Mouse (Mus musculus): ENCODE measurements at regions not wholly inside any gene's neighbourhood (a gene's known extent, or its start where the extent isn't known, plus 50 kb on each side); places are given as distances from the start of the nearest gene placed in this dataset.

DNA sequence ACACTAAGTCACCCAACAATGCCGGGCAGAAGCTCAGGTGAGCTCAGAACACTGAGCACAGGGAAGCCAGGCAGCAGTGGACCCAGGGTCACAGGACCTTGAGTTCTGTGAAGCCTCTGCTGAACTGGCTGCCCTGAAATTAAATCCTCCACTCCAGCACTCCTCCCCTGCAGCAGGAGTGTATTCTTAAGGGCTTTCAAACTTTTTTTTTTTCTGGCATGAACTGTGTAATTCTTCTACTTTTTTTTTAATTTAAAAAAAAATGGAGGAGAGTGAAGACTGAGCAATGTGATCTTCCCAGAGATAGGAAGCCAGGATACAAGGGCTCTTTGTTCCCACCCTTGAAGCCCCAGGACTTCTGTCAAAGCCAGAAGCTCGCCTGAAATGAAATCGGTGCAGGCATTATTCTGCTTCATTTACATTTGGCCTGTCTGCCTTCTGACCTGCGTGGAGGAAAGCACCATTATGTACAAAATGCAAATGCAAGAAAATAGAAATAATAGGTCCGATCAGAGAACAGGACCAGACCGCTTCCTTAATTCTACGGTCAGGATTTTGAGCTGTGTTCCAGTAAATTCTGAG is 331.3 kb upstream of the Mki67 start:
- peaks cover 7% of the 10 kb centered on the region; the same call in 1 of the 2 replicates for H3K4me1 ChIP-seq (ENCODE audit: control insufficient read depth, insufficient read depth, low read length)
- TF ChIP-seq POLR2A (IDR thresholded peaks at IDR 0.05; ENCODE audit: borderline replicate concordance, extremely low read depth, low read depth, low read length) (no peak), CTCF (IDR thresholded peaks at IDR 0.05; ENCODE audit: insufficient read depth, low read length) (no peak)
- H3K4me3 ChIP-seq (replicated peaks; ENCODE audit: extremely low read depth, low read depth, low read length), result no peak overlapping the region
- 54% methylated on average over 7 of the region's 7 CpGs for WGBS
- DNase-seq, result no peak

GRCm38 (mm10) chr7:136048925-136049586 is 332.9 kb upstream of the Mki67 start:
- H3K4me1 ChIP-seq (ENCODE audit: control insufficient read depth, insufficient read depth, low read length), result peaks cover 7% of the 10 kb centered on the region; the same call in 1 of the 2 replicates
- WGBS, result 56% methylated on average over 8 of the region's 8 CpGs
- no peak for TF ChIP-seq POLR2A (IDR thresholded peaks at IDR 0.05; ENCODE audit: borderline replicate concordance, extremely low read depth, low read depth, low read length)
- TF ChIP-seq CTCF (IDR thresholded peaks at IDR 0.05; ENCODE audit: insufficient read depth, low read length), result no peak
- DNase-seq, result no peak
- no peak overlapping the region for H3K4me3 ChIP-seq (replicated peaks; ENCODE audit: extremely low read depth, low read depth, low read length)

GRCm38 (mm10) chr7:136049587-136049930 is 333.4 kb upstream of the Mki67 start:
- TF ChIP-seq POLR2A (IDR thresholded peaks at IDR 0.05; ENCODE audit: borderline replicate concordance, extremely low read depth, low read depth, low read length) (no peak), CTCF (IDR thresholded peaks at IDR 0.05; ENCODE audit: insufficient read depth, low read length) (no peak)
- no peak for DNase-seq
- WGBS, result 51% methylated on average over 4 of the region's 4 CpGs
- Histone ChIP-seq H3K4me1 (ENCODE audit: control insufficient read depth, insufficient read depth, low read length) (peaks cover 7% of the 10 kb centered on the region; the same call in 1 of the 2 replicates), H3K4me3 (replicated peaks; ENCODE audit: extremely low read depth, low read depth, low read length) (no peak overlapping the region)

- DNase-seq, result no peak
- 54% methylated on average over 3 of the region's 3 CpGs for WGBS
- TF ChIP-seq POLR2A (IDR thresholded peaks at IDR 0.05; ENCODE audit: borderline replicate concordance, extremely low read depth, low read depth, low read length) (no peak), CTCF (IDR thresholded peaks at IDR 0.05; ENCODE audit: insufficient read depth, low read length) (no peak)
- H3K4me1 ChIP-seq (ENCODE audit: control insufficient read depth, insufficient read depth, low read length), result peaks cover 7% of the 10 kb centered on the region; the same call in 1 of the 2 replicates
- no peak overlapping the region for H3K4me3 ChIP-seq (replicated peaks; ENCODE audit: extremely low read depth, low read depth, low read length)
These were observed 334.0 kb upstream of the Mki67 start for GRCm38 (mm10) chr7:136050116-136050515.

DNA sequence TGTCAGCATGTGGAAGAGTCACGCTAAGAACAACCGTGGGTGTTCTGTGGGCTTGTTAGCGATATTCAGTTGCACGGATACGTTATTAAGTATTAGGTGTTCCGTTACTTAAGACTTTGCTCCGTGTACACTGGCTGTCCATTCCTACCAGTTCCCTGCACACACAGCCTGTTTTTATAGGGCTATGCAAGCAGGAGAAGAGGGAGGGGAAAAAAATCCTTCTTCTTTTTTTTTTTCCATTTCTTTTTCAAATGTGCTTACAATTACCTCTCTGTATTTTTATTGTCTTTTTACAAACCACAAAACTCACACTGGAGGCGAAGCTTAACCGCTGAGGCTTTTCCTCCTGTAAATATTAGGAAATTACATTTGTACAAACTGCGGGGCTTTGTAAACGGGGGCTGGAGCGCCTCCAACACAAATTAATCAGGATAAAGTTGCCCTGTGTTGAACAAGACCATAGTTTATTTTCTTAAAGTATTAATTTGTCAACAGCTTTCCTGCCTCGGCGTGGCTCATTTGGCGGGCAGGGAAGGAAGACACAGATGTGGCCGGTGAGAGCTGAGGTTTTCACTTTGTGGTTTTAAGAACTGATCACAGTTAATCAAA is 340.8 kb upstream of the Mki67 start:
- no peaks in the 10 kb centered on the region for H3K4me1 ChIP-seq (ENCODE audit: control insufficient read depth, insufficient read depth, low read length)
- WGBS, result 24% methylated on average over 16 of the region's 16 CpGs
- no peak for DNase-seq
- no peak overlapping the region for H3K4me3 ChIP-seq (replicated peaks; ENCODE audit: extremely low read depth, low read depth, low read length)
- TF ChIP-seq POLR2A (IDR thresholded peaks at IDR 0.05; ENCODE audit: borderline replicate concordance, extremely low read depth, low read depth, low read length) (no peak), CTCF (IDR thresholded peaks at IDR 0.05; ENCODE audit: insufficient read depth, low read length) (no peak)

- TF ChIP-seq CTCF (IDR thresholded peaks at IDR 0.05; ENCODE audit: insufficient read depth, low read length) (no peak), POLR2A (IDR thresholded peaks at IDR 0.05; ENCODE audit: borderline replicate concordance, extremely low read depth, low read depth, low read length) (no peak)
- no peak overlapping the region for H3K4me3 ChIP-seq (replicated peaks; ENCODE audit: extremely low read depth, low read depth, low read length)
- no peak for DNase-seq
- H3K4me1 ChIP-seq (ENCODE audit: control insufficient read depth, insufficient read depth, low read length), result no peaks in the 10 kb centered on the region
- 47% methylated on average over 5 of the region's 5 CpGs for WGBS
These were observed 342.2 kb upstream of the Mki67 start for GRCm38 (mm10) chr7:136058319-136058718.

DNA sequence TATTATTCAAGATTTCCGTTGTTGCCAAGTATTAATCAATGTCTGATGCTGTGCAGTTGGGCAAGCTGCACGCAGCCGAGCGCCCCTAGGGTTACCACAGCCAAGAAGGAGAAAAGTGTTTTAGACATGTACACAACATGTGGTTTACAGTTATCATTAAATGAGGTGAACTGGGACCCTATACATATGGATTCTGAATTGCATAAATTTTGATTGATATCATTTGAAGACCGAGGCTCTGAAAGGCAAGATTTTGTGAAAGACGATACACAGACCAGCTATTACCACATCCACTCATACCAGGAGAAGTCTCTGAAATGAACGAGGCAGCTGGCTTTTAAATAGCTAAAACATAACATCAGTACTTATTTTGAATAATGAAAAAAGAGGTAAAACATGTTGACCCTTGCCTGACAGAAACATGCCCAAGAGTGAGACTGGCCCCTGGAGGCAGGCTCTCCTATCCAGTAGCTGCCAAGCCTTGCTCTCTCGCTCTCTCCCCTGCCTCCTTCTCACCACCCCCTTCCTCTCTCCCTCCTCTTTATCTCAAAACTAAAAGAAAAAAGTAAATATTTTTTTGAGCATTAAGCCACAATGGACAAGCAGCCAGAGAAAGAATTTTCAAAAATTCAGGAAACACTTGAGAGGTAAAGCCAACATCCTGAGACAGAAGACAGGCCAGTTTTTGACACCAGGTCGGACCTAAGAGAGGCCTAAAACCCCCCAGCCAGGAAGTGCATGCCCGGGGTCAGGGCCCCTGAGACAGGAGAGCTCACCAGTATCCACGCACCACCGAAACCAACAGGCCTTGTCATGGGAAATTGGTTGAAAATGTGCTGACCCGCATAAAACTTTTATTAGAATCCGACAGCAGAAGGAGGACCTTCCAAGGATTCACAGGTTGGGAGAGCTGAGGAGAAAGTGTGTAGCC is 342.9 kb upstream of the Mki67 start:
- no peak for DNase-seq
- no peaks in the 10 kb centered on the region for H3K4me1 ChIP-seq (ENCODE audit: control insufficient read depth, insufficient read depth, low read length)
- no peak overlapping the region for H3K4me3 ChIP-seq (replicated peaks; ENCODE audit: extremely low read depth, low read depth, low read length)
- 62% methylated on average over 14 of the region's 14 CpGs for WGBS
- TF ChIP-seq POLR2A (IDR thresholded peaks at IDR 0.05; ENCODE audit: borderline replicate concordance, extremely low read depth, low read depth, low read length) (no peak), CTCF (IDR thresholded peaks at IDR 0.05; ENCODE audit: insufficient read depth, low read length) (no peak)

- TF ChIP-seq CTCF (IDR thresholded peaks at IDR 0.05; ENCODE audit: insufficient read depth, low read length) (no peak), POLR2A (IDR thresholded peaks at IDR 0.05; ENCODE audit: borderline replicate concordance, extremely low read depth, low read depth, low read length) (no peak)
- no peaks in the 10 kb centered on the region for H3K4me1 ChIP-seq (ENCODE audit: control insufficient read depth, insufficient read depth, low read length)
- 49% methylated on average over 11 of the region's 11 CpGs for WGBS
- H3K4me3 ChIP-seq (replicated peaks; ENCODE audit: extremely low read depth, low read depth, low read length), result no peak overlapping the region
- DNase-seq, result no peak
These were observed 343.7 kb upstream of the Mki67 start for GRCm38 (mm10) chr7:136059896-136060295.

Measured in lung, adult 2 months (tissue).